Comparison of ENCODE assay signal across 12 mouse cellular contexts in genomic region chr3:79930141-79930744, GRCm38 (mm10). TPM values are rescaled to one million over a fixed set of nuclear protein-coding genes. Genes with fewer than 3 reads are reported as not detected.
DNase-seq lines count a peak whose midpoint lies in the region; ATAC-seq and TF ChIP-seq lines count a peak whose summit lies in the region.
"Had no signal": no experiment of that assay in that cellular context is flagged by ENCODE, and none has a peak within 500 bp of the region (broad histone marks: within the 10 kb centered on the region; RNA-seq: fewer than 3 reads in every experiment).

No protein-coding gene starts in this region.

- TF ChIP-seq POLR2A in cortical plate, adult 2 months (IDR thresholded peaks at IDR 0.05; ENCODE audit: extremely low read depth, insufficient read depth, low read length): no peak

- H3K27me3 ChIP-seq in hindbrain, embryonic 12.5 days: no peaks in the 10 kb centered on the region
- H3K27me3 ChIP-seq in midbrain, embryonic 12.5 days: no peaks in the 10 kb centered on the region
- H3K27me3 ChIP-seq: liver, embryonic 12.5 days; Patski had no signal

- peak overlapping the region; percentile 15; the same call in 1 of the 2 replicates for H3K4me2 ChIP-seq in hindbrain, embryonic 12.5 days (replicated peaks)
- H3K4me2 ChIP-seq in midbrain, embryonic 12.5 days (replicated peaks): 0 out of 2 replicates have a peak overlapping the region, but pooled peaks have one; percentile 9
- H3K4me2 ChIP-seq: liver, embryonic 12.5 days had no signal

- ATAC-seq in hindbrain, embryonic 12.5 days (ENCODE audit: low FRiP score): peak; percentile 89
- ATAC-seq in midbrain, embryonic 12.5 days (ENCODE audit: low FRiP score, low read depth): peak; percentile 88
- ATAC-seq: liver, embryonic 12.5 days; Patski had no signal

- peaks cover 10% of the 10 kb centered on the region for H3K4me1 ChIP-seq in cortical plate, adult 2 months (ENCODE audit: control insufficient read depth, insufficient read depth, low read length)
- H3K4me1 ChIP-seq in hindbrain, embryonic 12.5 days: peaks cover 11% of the 10 kb centered on the region
- H3K4me1 ChIP-seq in midbrain, embryonic 12.5 days: peaks cover 7% of the 10 kb centered on the region
- H3K4me1 ChIP-seq: liver, embryonic 12.5 days had no signal

- H3K9me3 ChIP-seq in hindbrain, embryonic 12.5 days (replicated peaks): no peaks in the 10 kb centered on the region
- H3K9me3 ChIP-seq in midbrain, embryonic 12.5 days: no peaks in the 10 kb centered on the region
- H3K9me3 ChIP-seq: liver, embryonic 12.5 days had no signal

- no peak for TF ChIP-seq CTCF in cortical plate, adult 2 months (IDR thresholded peaks at IDR 0.05; ENCODE audit: extremely low read depth, insufficient read depth, low read length)

- H3K36me3 ChIP-seq in hindbrain, embryonic 12.5 days: no peaks in the 10 kb centered on the region
- H3K36me3 ChIP-seq in midbrain, embryonic 12.5 days: no peaks in the 10 kb centered on the region
- H3K36me3 ChIP-seq: liver, embryonic 12.5 days had no signal

- WGBS in hindbrain, embryonic 12.5 days: 32% methylated on average over 7 of the region's 7 CpGs
- 40% methylated on average over 6 of the region's 7 CpGs for WGBS in midbrain, embryonic 12.5 days

- DNase-seq in embryo, embryonic 10 days (ENCODE audit: low spot score): peak; percentile 36
- no peak for DNase-seq in embryo, embryonic 9.5 days (ENCODE audit: extremely low spot score)
- no peak for DNase-seq in natural killer cell, adult 2 months (ENCODE audit: low spot score in 2 of 2)
- no peak for DNase-seq in cerebellum, adult 8-10 months
- no peak for DNase-seq in cerebellum, adult 11 months
- DNase-seq: cerebellum, adult 18-20 months; thymus, adult 2 months had no signal

- H3K4me3 ChIP-seq in cortical plate, adult 2 months (ENCODE audit: insufficient read depth, low read length): no peak overlapping the region
- no peak overlapping the region for H3K4me3 ChIP-seq in hindbrain, embryonic 12.5 days
- H3K4me3 ChIP-seq in midbrain, embryonic 12.5 days: no peak overlapping the region
- H3K4me3 ChIP-seq: liver, embryonic 12.5 days had no signal

- no peak overlapping the region for H3K9ac ChIP-seq in hindbrain, embryonic 12.5 days
- H3K9ac ChIP-seq in midbrain, embryonic 12.5 days (replicated peaks): no peak overlapping the region
- H3K9ac ChIP-seq: liver, embryonic 12.5 days had no signal

- H3K27ac ChIP-seq in cortical plate, adult 2 months (ENCODE audit: insufficient read depth, low read length): peak overlapping the region; percentile 98
- no peak overlapping the region; the same call in 1 of the 2 replicates for H3K27ac ChIP-seq in hindbrain, embryonic 12.5 days
- H3K27ac ChIP-seq in midbrain, embryonic 12.5 days (replicated peaks): no peak overlapping the region
- H3K27ac ChIP-seq: liver, embryonic 12.5 days had no signal

RNA-seq across cellular contexts. Expression of gene Fam198b, which starts 45.9 kb away (rescaled TPM):
- polyA plus RNA-seq in cortical plate, adult 2 months (2012; rRNA removed): 2.4 TPM in 2 replicates
- polyA plus RNA-seq in hindbrain, embryonic 12.5 days (2016; fragmentation: Nextera tagmentation; extraction: Ambion mirVana): 5.1 and 5.3 TPM in 2 replicates
- polyA plus RNA-seq in midbrain, embryonic 12.5 days (2016; fragmentation: Nextera tagmentation; extraction: Ambion mirVana): 1.8 and 2.8 TPM in 2 replicates
